Mouse (Mus musculus): Measurements from ENCODE around the gene Apoc2. TPM values are rescaled to one million over a fixed set of nuclear protein-coding genes. Genes with fewer than 3 reads are reported as not detected.

The Apoc2 gene
- polyA plus RNA-seq, 1 experiment = not detected

DNA sequence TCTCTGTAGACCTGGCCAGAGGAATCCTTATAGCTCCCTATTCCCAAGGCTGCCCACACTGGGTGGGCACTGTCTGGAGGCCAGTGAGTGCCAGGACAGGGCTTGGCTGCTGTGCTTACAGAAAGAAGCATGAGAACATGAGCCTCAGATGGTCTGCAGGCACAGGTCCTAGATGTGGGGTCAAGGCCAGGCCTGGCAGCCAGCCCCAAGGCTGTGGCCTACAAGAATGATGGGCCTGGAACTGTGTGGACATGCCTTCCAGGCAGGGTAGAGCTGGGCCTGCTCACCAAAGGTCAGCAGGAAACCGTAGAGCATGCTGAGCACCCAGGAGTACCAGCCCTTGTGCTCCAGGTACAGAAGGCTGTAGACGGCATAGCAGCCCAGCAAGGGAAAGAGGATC, 43.1 kb downstream of the Apoc2 start:
- Histone ChIP-seq H3K4me3 (no peak overlapping the region), H3ac (ENCODE audit: control insufficient read depth, insufficient read length) (no peak overlapping the region), H3K27me3 (ENCODE audit: control insufficient read depth, insufficient read depth, insufficient read length) (no peaks in the 10 kb centered on the region), H3K36me3 (ENCODE audit: control insufficient read depth, insufficient read depth) (peaks cover 4% of the 10 kb centered on the region), H3K79me2 (ENCODE audit: control insufficient read depth, insufficient read depth) (no peaks in the 10 kb centered on the region), H3K4me2 (ENCODE audit: low read depth) (no peak overlapping the region)
- TF ChIP-seq POLR2A (IDR thresholded peaks at IDR 0.05; ENCODE audit: insufficient read length, low read depth) (no peak), CEBPB (IDR thresholded peaks at IDR 0.05; ENCODE audit: insufficient read depth, poor library complexity, severe bottlenecking) (no peak), SRF (IDR thresholded peaks at IDR 0.05; ENCODE audit: control insufficient read depth, insufficient read length, low read depth) (no peak), MYOD1 (IDR thresholded peaks at IDR 0.05; ENCODE audit: control insufficient read depth in 1 of 3, insufficient read length in 2 of 3, low read depth in 2 of 3) (no peak), TCF3 (IDR thresholded peaks at IDR 0.05; ENCODE audit: insufficient read length, low read depth) (no peak), E2F4 (IDR thresholded peaks at IDR 0.05; ENCODE audit: insufficient read depth) (no peak), REST (IDR thresholded peaks at IDR 0.05; ENCODE audit: insufficient read depth, insufficient read length) (no peak), MAX (IDR thresholded peaks at IDR 0.05; ENCODE audit: low read depth) (no peak), POLR2AphosphoS2 (IDR thresholded peaks at IDR 0.05; ENCODE audit: insufficient read length, low read depth) (no peak), MYOG (IDR thresholded peaks at IDR 0.05; ENCODE audit: control insufficient read depth in 1 of 3, insufficient read depth in 1 of 3, insufficient read length in 2 of 3, low read depth in 2 of 3) (no peak), TCF12 (IDR thresholded peaks at IDR 0.05; ENCODE audit: insufficient read depth, poor library complexity, severe bottlenecking) (no peak), USF1 (IDR thresholded peaks at IDR 0.05; ENCODE audit: low read depth) (no peak)

DNA sequence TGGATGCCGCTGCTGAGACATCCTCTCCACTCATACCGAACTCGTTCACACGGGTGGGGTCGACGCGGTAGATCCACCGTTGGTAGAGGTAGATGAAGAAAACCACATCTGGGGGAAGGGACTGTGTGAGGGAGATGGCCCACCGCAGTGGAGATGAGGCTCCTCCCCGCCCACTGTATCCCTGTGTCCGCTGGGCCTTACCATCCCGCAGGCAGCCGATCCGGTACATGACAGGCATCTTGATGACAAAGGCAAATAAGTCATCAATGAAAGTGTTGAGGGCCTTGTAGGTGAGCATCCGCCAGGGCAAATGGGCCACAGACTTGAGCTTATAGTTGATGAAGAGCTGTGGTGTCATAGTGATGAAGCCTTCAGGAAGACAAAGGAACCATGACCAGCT, 43.9 kb downstream of the Apoc2 start:
- H3K36me3 ChIP-seq (ENCODE audit: control insufficient read depth, insufficient read depth) = peaks cover 4% of the 10 kb centered on the region
- H3K4me3 ChIP-seq = no peak overlapping the region
- H3K4me2 ChIP-seq (ENCODE audit: low read depth) = no peak overlapping the region
- no peaks in the 10 kb centered on the region for H3K27me3 ChIP-seq (ENCODE audit: control insufficient read depth, insufficient read depth, insufficient read length)
- no peak for TF ChIP-seq TCF12 (IDR thresholded peaks at IDR 0.05; ENCODE audit: insufficient read depth, poor library complexity, severe bottlenecking)
- no peak for TF ChIP-seq MYOG (IDR thresholded peaks at IDR 0.05; ENCODE audit: control insufficient read depth in 1 of 3, insufficient read depth in 1 of 3, insufficient read length in 2 of 3, low read depth in 2 of 3)
- TF ChIP-seq E2F4 (IDR thresholded peaks at IDR 0.05; ENCODE audit: insufficient read depth) = no peak
- no peak for TF ChIP-seq POLR2AphosphoS2 (IDR thresholded peaks at IDR 0.05; ENCODE audit: insufficient read length, low read depth)
- no peak for TF ChIP-seq MYOD1 (IDR thresholded peaks at IDR 0.05; ENCODE audit: control insufficient read depth in 1 of 3, insufficient read length in 2 of 3, low read depth in 2 of 3)
- no peak for TF ChIP-seq MAX (IDR thresholded peaks at IDR 0.05; ENCODE audit: low read depth)
- TF ChIP-seq POLR2A (IDR thresholded peaks at IDR 0.05; ENCODE audit: insufficient read length, low read depth) = no peak
- no peak for TF ChIP-seq CEBPB (IDR thresholded peaks at IDR 0.05; ENCODE audit: insufficient read depth, poor library complexity, severe bottlenecking)
- TF ChIP-seq REST (IDR thresholded peaks at IDR 0.05; ENCODE audit: insufficient read depth, insufficient read length) = no peak
- TF ChIP-seq TCF3 (IDR thresholded peaks at IDR 0.05; ENCODE audit: insufficient read length, low read depth) = no peak
- no peak for TF ChIP-seq USF1 (IDR thresholded peaks at IDR 0.05; ENCODE audit: low read depth)
- H3K79me2 ChIP-seq (ENCODE audit: control insufficient read depth, insufficient read depth) = no peaks in the 10 kb centered on the region
- H3ac ChIP-seq (ENCODE audit: control insufficient read depth, insufficient read length) = no peak overlapping the region

DNA sequence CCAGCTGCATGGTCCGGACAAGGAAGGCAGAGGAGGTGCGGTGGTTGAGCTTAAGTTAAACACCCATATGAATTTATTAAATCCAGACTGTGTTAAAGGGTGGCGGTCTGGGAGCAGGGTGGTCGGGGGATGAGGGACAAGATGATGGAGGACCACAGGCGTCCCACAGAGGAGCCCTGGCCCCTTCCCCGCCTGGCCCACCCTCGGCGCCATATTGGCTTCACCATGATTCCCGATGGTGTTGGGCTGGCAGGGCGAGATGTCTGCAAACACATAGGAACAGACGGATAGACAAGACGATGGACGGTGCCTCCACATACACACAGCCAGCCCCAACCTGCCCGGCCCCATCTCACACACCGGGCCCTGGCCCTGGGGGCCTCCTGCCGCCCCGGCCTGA, 44.5 kb downstream of the Apoc2 start:
- Histone ChIP-seq H3K27me3 (ENCODE audit: control insufficient read depth, insufficient read depth, insufficient read length) (no peaks in the 10 kb centered on the region), H3ac (ENCODE audit: control insufficient read depth, insufficient read length) (no peak overlapping the region), H3K4me3 (no peak overlapping the region), H3K36me3 (ENCODE audit: control insufficient read depth, insufficient read depth) (peaks cover 4% of the 10 kb centered on the region), H3K4me2 (ENCODE audit: low read depth) (no peak overlapping the region), H3K79me2 (ENCODE audit: control insufficient read depth, insufficient read depth) (no peaks in the 10 kb centered on the region)
- no peak for TF ChIP-seq E2F4 (IDR thresholded peaks at IDR 0.05; ENCODE audit: insufficient read depth)
- no peak for TF ChIP-seq TCF3 (IDR thresholded peaks at IDR 0.05; ENCODE audit: insufficient read length, low read depth)
- no peak for TF ChIP-seq MYOD1 (IDR thresholded peaks at IDR 0.05; ENCODE audit: control insufficient read depth in 1 of 3, insufficient read length in 2 of 3, low read depth in 2 of 3)
- TF ChIP-seq MYOG (IDR thresholded peaks at IDR 0.05; ENCODE audit: control insufficient read depth in 1 of 3, insufficient read depth in 1 of 3, insufficient read length in 2 of 3, low read depth in 2 of 3) = no peak
- no peak for TF ChIP-seq POLR2A (IDR thresholded peaks at IDR 0.05; ENCODE audit: insufficient read length, low read depth)
- TF ChIP-seq SRF (IDR thresholded peaks at IDR 0.05; ENCODE audit: control insufficient read depth, insufficient read length, low read depth) = no peak

DNA sequence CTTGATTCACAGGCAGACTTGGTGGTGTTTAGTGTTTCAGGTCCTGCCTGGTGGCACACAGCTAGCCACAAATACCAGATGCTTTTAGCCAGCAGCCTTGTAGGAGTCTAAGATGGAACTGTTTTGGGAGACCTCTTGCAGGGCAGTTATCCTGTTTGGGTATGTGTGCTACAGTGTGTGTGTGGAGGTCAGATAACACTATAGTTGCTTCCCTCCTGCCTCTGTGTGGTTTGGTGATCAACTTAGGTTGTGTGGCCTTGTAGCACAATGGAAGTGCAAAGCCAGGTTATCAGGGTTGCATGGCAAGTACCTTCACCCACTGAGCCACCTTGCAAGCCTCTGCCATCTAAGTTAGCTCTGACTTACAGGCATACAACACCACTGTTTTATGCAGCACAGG, 45.0 kb downstream of the Apoc2 start:
- Histone ChIP-seq H3K4me3 (no peak overlapping the region), H3K36me3 (ENCODE audit: control insufficient read depth, insufficient read depth) (peaks cover 4% of the 10 kb centered on the region), H3ac (ENCODE audit: control insufficient read depth, insufficient read length) (no peak overlapping the region), H3K79me2 (ENCODE audit: control insufficient read depth, insufficient read depth) (no peaks in the 10 kb centered on the region), H3K4me2 (ENCODE audit: low read depth) (no peak overlapping the region), H3K27me3 (ENCODE audit: control insufficient read depth, insufficient read depth, insufficient read length) (no peaks in the 10 kb centered on the region)
- no peak for TF ChIP-seq POLR2AphosphoS2 (IDR thresholded peaks at IDR 0.05; ENCODE audit: insufficient read length, low read depth)
- no peak for TF ChIP-seq MYOG (IDR thresholded peaks at IDR 0.05; ENCODE audit: control insufficient read depth in 1 of 3, insufficient read depth in 1 of 3, insufficient read length in 2 of 3, low read depth in 2 of 3)
- TF ChIP-seq E2F4 (IDR thresholded peaks at IDR 0.05; ENCODE audit: insufficient read depth) = no peak
- TF ChIP-seq SRF (IDR thresholded peaks at IDR 0.05; ENCODE audit: control insufficient read depth, insufficient read length, low read depth) = no peak
- no peak for TF ChIP-seq MYOD1 (IDR thresholded peaks at IDR 0.05; ENCODE audit: control insufficient read depth in 1 of 3, insufficient read length in 2 of 3, low read depth in 2 of 3)
- TF ChIP-seq POLR2A (IDR thresholded peaks at IDR 0.05; ENCODE audit: insufficient read length, low read depth) = no peak
- no peak for TF ChIP-seq TCF12 (IDR thresholded peaks at IDR 0.05; ENCODE audit: insufficient read depth, poor library complexity, severe bottlenecking)
- no peak for TF ChIP-seq REST (IDR thresholded peaks at IDR 0.05; ENCODE audit: insufficient read depth, insufficient read length)
- TF ChIP-seq MAX (IDR thresholded peaks at IDR 0.05; ENCODE audit: low read depth) = no peak
- TF ChIP-seq TCF3 (IDR thresholded peaks at IDR 0.05; ENCODE audit: insufficient read length, low read depth) = no peak

DNA sequence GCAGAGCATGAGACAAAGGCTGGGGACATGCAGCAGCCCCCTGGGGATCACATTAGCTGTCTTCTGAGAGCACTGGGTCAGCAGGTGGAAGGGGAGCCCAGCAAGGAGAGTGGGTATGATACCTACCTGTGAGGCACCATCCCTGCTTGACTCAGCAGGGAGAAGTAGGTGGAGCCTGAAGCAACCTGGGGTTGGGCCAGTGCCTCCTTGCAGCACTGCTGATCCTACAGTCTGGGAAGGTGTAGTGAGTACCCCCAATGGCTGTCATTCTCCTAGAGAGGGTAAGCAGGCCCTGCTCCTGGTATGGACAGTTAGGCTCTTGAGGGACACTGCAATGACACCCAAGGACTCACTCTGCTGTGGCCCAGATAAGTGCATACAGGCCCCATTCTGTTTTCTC, 45.5 kb downstream of the Apoc2 start:
- Histone ChIP-seq H3K36me3 (ENCODE audit: control insufficient read depth, insufficient read depth) (peaks cover 2% of the 10 kb centered on the region), H3K4me2 (ENCODE audit: low read depth) (no peak overlapping the region), H3K27me3 (ENCODE audit: control insufficient read depth, insufficient read depth, insufficient read length) (no peaks in the 10 kb centered on the region), H3ac (ENCODE audit: control insufficient read depth, insufficient read length) (no peak overlapping the region), H3K79me2 (ENCODE audit: control insufficient read depth, insufficient read depth) (no peaks in the 10 kb centered on the region), H3K4me3 (no peak overlapping the region)
- TF ChIP-seq TCF3 (IDR thresholded peaks at IDR 0.05; ENCODE audit: insufficient read length, low read depth) (no peak), SRF (IDR thresholded peaks at IDR 0.05; ENCODE audit: control insufficient read depth, insufficient read length, low read depth) (no peak), E2F4 (IDR thresholded peaks at IDR 0.05; ENCODE audit: insufficient read depth) (no peak), REST (IDR thresholded peaks at IDR 0.05; ENCODE audit: insufficient read depth, insufficient read length) (no peak), MYOD1 (IDR thresholded peaks at IDR 0.05; ENCODE audit: control insufficient read depth in 1 of 3, insufficient read length in 2 of 3, low read depth in 2 of 3) (no peak), MAX (IDR thresholded peaks at IDR 0.05; ENCODE audit: low read depth) (no peak), POLR2A (IDR thresholded peaks at IDR 0.05; ENCODE audit: insufficient read length, low read depth) (no peak)

Measured in myocyte (in vitro differentiated cells).